Mouse (Mus musculus): ENCODE data around the gene Rnf113a2. TPM values are rescaled to one million over a fixed set of nuclear protein-coding genes. Genes with fewer than 3 reads are reported as not detected.

Rnf113a2 gene
- total and polyA plus RNA-seq, 3 experiments: 13.6 to 17.9 (median 16.3) TPM

DNA sequence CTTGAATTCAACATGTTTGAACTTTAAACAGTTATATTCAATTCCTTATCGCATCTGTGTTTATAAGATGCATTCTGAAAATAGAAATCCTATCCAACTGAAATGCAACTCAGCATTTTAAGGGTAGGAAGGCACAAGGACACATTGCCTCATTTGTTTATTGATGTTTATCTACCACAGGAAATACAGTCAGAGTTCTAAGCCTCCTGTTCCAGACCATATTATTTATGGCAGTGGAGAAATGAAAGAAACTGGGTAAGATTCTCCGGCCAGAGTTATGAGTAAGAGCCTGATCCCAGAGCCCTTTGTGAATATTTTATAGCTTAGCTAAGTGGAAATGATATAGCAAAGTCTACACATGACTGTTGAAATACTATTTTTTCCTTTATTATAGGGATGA is 12.8 kb downstream of the Rnf113a2 start:
- DNase-seq (ENCODE audit: extremely low read depth): no peak
- H3K9ac ChIP-seq (ENCODE audit: insufficient read depth, low read depth): no peak overlapping the region
- H3K27ac ChIP-seq (ENCODE audit: insufficient read depth, low read depth): no peak overlapping the region
- H3K79me2 ChIP-seq (replicated peaks; ENCODE audit: control insufficient read depth, extremely low read depth, insufficient read depth, poor library complexity, severe bottlenecking): no peaks in the 10 kb centered on the region
- dilution Hi-C loops (cut with MboI; ENCODE audit: extremely low pct_ligation_motif_present, extremely low pct_unique_long_range_greater_than_20kb, low sequenced_read_pairs): no loop called here
- TF ChIP-seq USF1 (IDR thresholded peaks at IDR 0.05; ENCODE audit: low read depth, low read length) (no peak), CHD2 (IDR thresholded peaks at IDR 0.05; ENCODE audit: low read length) (no peak), ZC3H11A (IDR thresholded peaks at IDR 0.05; ENCODE audit: low read depth, low read length) (no peak), ZNF384 (IDR thresholded peaks at IDR 0.05; ENCODE audit: low read depth, low read length) (no peak), MYC (IDR thresholded peaks at IDR 0.05; ENCODE audit: low read depth, low read length) (no peak), MAZ (IDR thresholded peaks at IDR 0.05; ENCODE audit: low read depth, low read length) (no peak), KAT2A (IDR thresholded peaks at IDR 0.05; ENCODE audit: insufficient replicate concordance, low read length) (no peak), RAD21 (IDR thresholded peaks at IDR 0.05; ENCODE audit: low read depth, low read length) (no peak), MXI1 (IDR thresholded peaks at IDR 0.05; ENCODE audit: low read depth, low read length) (no peak), ELF1 (IDR thresholded peaks at IDR 0.05; ENCODE audit: low read depth, low read length) (no peak), POLR2AphosphoS2 (IDR thresholded peaks at IDR 0.05; ENCODE audit: low read depth, low read length) (no peak), POLR2A (IDR thresholded peaks at IDR 0.05; ENCODE audit: low read depth, low read length) (no peak), GABPA (IDR thresholded peaks at IDR 0.05; ENCODE audit: insufficient replicate concordance, low read depth, low read length) (no peak), HCFC1 (IDR thresholded peaks at IDR 0.05; ENCODE audit: low read depth, low read length) (no peak), NELFE (IDR thresholded peaks at IDR 0.05; ENCODE audit: low read depth, low read length) (no peak), PAX5 (IDR thresholded peaks at IDR 0.05; ENCODE audit: low read length) (no peak), EP300 (IDR thresholded peaks at IDR 0.05; ENCODE audit: low read length) (no peak), CTCF (conservative IDR thresholded peaks at IDR 0.05 in 1 of 2, IDR thresholded peaks at IDR 0.05 in 1 of 2; ENCODE audit: low read depth in 2 of 2, low read length in 2 of 2) (no peak), RCOR1 (conservative IDR thresholded peaks at IDR 0.05; ENCODE audit: low read depth, low read length) (no peak)
- peaks cover 0 to 1% of the 10 kb centered on the region in 2 experiments for H3K36me3 ChIP-seq (replicated peaks in 1 of 2; ENCODE audit: control insufficient read depth in 1 of 2, insufficient read depth in 1 of 2, low read length in 1 of 2)
- H3K4me3 ChIP-seq (replicated peaks in 1 of 3; ENCODE audit: low read depth in 2 of 3, low read length in 2 of 3, poor library complexity in 1 of 3): no peak overlapping the region
- no peaks in the 10 kb centered on the region for H3K9me3 ChIP-seq (replicated peaks; ENCODE audit: low read length)
- H3K27me3 ChIP-seq (replicated peaks): no peaks in the 10 kb centered on the region
- no peaks in the 10 kb centered on the region for H3K4me1 ChIP-seq (ENCODE audit: control insufficient read depth in 1 of 2, insufficient read depth in 2 of 2)
- in situ Hi-C loops (cut with MboI; ENCODE audit: low pct_ligation_motif_present, low pct_unique_long_range_greater_than_20kb, low sequenced_read_pairs): no loop called here
- no peak overlapping the region for H3K4me2 ChIP-seq (ENCODE audit: insufficient read depth, low read depth, poor library complexity, severe bottlenecking)

- DNase-seq (ENCODE audit: extremely low read depth): no peak
- H3K9me3 ChIP-seq (replicated peaks; ENCODE audit: low read length): no peaks in the 10 kb centered on the region
- H3K9ac ChIP-seq (ENCODE audit: insufficient read depth, low read depth): no peak overlapping the region
- H3K79me2 ChIP-seq (replicated peaks; ENCODE audit: control insufficient read depth, extremely low read depth, insufficient read depth, poor library complexity, severe bottlenecking): no peaks in the 10 kb centered on the region
- no peak overlapping the region for H3K4me2 ChIP-seq (ENCODE audit: insufficient read depth, low read depth, poor library complexity, severe bottlenecking)
- no peak for TF ChIP-seq ELF1 (IDR thresholded peaks at IDR 0.05; ENCODE audit: low read depth, low read length)
- TF ChIP-seq GABPA (IDR thresholded peaks at IDR 0.05; ENCODE audit: insufficient replicate concordance, low read depth, low read length): no peak
- no peak for TF ChIP-seq NRF1 (IDR thresholded peaks at IDR 0.05; ENCODE audit: low read depth, low read length)
- no peak for TF ChIP-seq MAX (IDR thresholded peaks at IDR 0.05; ENCODE audit: low read length)
- TF ChIP-seq KAT2A (IDR thresholded peaks at IDR 0.05; ENCODE audit: insufficient replicate concordance, low read length): no peak
- no peaks in the 10 kb centered on the region for H3K4me1 ChIP-seq (ENCODE audit: control insufficient read depth in 1 of 2, insufficient read depth in 2 of 2)
- no peak overlapping the region for H3K27ac ChIP-seq (ENCODE audit: insufficient read depth, low read depth)
- no peaks in the 10 kb centered on the region for H3K27me3 ChIP-seq (replicated peaks)
- in situ Hi-C loops (cut with MboI; ENCODE audit: low pct_ligation_motif_present, low pct_unique_long_range_greater_than_20kb, low sequenced_read_pairs): no loop called here
- no peaks in the 10 kb centered on the region for H3K36me3 ChIP-seq (replicated peaks in 1 of 2; ENCODE audit: control insufficient read depth in 1 of 2, insufficient read depth in 1 of 2, low read length in 1 of 2)
- no peak overlapping the region for H3K4me3 ChIP-seq (replicated peaks in 1 of 3; ENCODE audit: low read depth in 2 of 3, low read length in 2 of 3, poor library complexity in 1 of 3)
- dilution Hi-C loops (cut with MboI; ENCODE audit: extremely low pct_ligation_motif_present, extremely low pct_unique_long_range_greater_than_20kb, low sequenced_read_pairs): no loop called here
Measured at GRCm38 (mm10) chr12:84438697-84439096, 21.7 kb downstream of the Rnf113a2 start.
